Mouse (Mus musculus): ENCODE data around the gene Mgrn1.

Gene Mgrn1

GRCm38 (mm10) chr16:4941016-4941415, 55.0 kb downstream of the Mgrn1 start:
- DNase-seq (ENCODE audit: low spot score) = no peak

DNA sequence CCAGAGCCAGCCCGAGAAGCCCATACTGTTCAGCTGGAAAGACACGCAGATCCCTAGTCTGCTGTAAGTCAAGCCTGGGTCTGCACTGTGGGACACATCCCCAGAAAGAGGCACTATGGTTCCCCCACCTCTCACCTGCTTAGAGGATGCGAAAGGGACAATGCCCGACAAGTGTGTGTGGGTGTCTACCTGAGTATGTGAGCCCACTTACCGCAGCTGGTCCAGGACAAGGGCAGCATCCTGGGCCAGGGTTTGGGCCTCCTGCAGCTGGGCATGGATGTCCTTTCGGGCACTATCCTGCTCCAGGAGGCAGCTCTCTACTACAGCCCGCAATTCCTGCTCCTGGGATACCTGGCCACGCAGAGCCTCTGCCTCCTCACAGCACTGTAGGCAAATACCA, 56.8 kb downstream of the Mgrn1 start:
- no peak for DNase-seq (ENCODE audit: low spot score)

- no peak for DNase-seq (ENCODE audit: low spot score)
Measured at GRCm38 (mm10) chr16:4943431-4943830, 57.4 kb downstream of the Mgrn1 start.

DNA sequence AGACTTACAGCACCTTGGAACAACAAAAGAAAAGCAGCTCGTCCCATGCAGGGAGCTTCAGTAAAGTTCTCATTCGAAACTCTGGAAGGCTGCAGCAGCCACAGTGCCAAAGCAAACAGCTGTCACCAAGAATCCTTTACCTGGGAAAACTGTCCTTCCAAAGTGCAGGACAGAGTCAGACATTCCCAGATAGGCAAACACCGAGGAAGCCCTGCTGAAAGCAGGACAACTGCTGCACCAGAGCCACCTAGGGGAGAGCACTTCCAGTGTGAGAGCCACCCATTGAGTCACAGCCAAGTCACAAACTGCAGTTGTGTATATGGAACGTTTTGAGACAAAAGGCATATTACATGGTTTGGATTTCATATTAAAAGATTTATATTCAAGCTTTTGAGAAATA, 59.4 kb downstream of the Mgrn1 start:
- no peak for DNase-seq (ENCODE audit: low spot score)

GRCm38 (mm10) chr16:4946155-4946554, 60.1 kb downstream of the Mgrn1 start:
- no peak for DNase-seq (ENCODE audit: low spot score)

- DNase-seq (ENCODE audit: low spot score) = no peak
Measured at GRCm38 (mm10) chr16:4947378-4947777, 61.3 kb downstream of the Mgrn1 start.

GRCm38 (mm10) chr16:4956609-4957008, 70.6 kb downstream of the Mgrn1 start:
- DNase-seq (ENCODE audit: low spot score) = no peak

DNA sequence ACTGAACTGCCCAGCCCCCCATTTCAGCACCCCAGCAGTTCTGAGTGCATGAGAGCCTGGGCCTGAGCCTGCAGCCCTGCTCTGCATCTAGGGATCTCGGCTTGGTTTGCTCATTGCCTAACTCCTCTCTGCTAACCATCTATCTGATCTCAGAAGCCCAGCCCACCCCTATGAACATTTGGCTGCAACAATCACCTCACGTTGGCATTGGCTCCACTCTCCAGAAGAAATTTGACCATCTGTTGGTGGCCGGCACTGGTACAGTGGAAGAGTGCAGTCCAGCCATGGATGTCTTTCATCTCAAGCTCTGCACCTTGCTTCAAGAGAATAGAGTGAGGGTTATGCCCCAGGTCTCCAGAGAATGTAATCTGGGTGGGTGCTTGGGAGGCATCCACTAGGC, 71.4 kb downstream of the Mgrn1 start:
- DNase-seq (ENCODE audit: low spot score) = no peak

DNA sequence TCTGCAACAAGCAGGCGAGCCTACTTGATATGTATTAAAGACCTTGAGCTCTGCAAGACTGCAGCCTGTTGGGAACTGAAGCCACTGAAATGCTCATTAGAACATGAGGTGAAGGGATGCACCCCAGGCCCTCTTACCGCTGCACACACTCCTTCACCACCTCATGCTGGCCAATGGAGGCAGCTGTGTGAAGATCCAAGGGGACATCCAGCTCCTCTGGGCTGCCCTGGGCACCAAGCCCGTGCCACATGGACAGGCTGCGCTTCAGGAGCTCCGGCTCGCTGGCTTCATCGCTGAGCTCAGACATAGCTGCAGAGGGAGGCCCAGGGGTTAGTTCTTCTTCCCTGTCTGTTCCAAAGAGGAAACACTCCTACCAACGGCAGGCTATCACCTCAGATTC, 74.2 kb downstream of the Mgrn1 start:
- DNase-seq (ENCODE audit: low spot score) = no peak

DNA sequence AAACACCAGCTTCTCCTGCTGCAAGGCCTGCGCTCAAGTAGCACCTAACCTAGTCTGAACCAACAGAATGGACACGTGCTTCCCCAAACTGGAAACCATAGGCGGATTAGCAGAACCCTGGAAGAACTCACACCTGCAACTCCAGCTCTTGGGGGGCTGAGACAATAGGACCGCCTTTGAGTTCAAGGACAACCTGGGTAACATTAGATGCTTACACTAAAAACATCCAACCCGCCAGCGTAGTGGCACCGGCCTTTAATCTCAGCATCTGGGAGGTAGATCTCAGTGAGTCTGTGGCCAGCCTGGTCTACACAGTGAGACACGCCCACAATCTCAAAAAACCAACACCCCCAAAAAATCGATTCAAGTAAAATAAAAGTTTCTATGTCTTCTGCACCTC, 77.3 kb downstream of the Mgrn1 start:
- no peak for DNase-seq (ENCODE audit: low spot score)

DNA sequence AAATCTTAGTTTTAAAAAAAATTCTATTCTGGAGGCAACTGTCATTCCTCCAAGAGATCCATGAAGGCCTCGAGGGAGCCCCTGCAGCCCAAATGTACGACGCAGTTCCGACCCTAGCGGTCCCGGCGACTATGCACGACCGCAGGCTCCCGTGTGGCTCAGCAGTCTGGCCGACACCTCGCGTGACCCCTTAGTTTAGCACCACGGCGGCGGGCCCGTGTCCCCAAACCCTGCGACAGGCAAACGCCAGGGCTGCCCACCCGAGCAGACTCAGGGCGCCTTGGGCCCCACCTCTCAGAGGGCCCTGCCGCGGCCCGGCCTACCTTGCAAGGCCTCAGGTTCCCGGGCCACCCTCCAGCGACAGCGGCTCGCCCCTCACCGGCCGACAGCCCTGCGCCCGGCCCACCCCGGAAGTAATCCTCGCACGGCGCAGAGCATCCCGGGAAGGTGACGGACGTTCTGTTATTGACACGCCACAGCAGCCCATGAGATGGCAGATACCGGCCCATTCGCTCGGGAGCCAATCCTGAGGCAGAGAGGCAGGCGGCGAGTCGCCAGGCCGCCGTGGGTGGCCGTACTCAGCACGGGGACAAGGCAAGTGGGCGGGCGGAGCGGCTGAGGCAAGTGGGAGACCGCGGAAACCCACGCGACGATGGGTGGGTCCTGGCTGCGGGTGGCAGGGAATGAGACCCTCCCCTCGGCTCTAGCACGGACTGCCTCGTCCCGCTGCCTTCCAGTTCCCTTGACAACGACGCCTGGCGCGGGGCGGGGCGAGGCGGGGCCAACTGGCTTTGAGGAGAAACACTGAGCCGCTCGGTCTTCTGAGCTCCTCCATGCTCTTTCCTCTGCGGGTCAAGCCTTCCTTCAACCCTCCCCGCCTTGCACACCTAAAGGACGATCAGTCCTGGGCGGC, 78.0 kb downstream of the Mgrn1 start, which contains the start of gene Anks3:
Gene Anks3, minus strand, starts transcription at position 409 of the 913 bp plus-strand sequence.
- DNase-seq (ENCODE audit: low spot score) = peak; percentile 95

- DNase-seq (ENCODE audit: low spot score) = peak; percentile 43
Measured at GRCm38 (mm10) chr16:4964731-4965391, 78.8 kb downstream of the Mgrn1 start.

DNA sequence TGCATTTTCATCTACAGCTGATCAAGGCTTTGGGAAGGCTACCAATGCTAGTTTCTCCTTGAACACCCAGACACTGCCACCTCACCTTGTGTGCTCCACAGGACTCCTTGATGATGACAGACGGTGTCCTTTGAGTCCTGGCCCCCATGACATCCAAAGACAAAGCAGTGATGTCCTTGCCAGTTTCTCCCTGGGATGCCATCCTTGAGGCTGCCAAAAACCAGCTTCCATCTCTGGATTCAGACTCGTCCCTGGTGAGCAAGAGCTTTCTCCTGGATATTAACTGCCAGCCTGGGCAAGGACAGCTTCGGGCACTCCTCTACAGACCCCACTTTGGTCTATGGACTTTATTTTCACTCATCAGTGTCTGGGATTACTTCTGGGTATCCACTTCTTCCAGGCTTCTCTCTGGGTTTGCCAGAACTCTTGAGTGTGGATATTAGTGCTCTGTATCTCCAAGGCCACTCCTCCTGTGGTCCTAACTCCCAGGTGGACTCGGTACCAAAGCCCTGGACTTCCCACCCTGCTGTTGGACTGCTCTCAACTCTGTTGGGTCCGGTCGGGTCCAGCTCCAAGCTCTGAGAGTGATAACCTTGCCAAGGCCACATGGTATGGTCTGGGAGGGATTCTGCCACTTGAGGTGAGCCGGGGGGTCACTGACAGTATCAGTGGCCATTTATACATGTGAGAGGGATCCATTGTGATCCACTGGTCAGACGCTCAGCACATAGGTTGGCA, 79.5 kb downstream of the Mgrn1 start:
- no peak for DNase-seq (ENCODE audit: low spot score)

DNA sequence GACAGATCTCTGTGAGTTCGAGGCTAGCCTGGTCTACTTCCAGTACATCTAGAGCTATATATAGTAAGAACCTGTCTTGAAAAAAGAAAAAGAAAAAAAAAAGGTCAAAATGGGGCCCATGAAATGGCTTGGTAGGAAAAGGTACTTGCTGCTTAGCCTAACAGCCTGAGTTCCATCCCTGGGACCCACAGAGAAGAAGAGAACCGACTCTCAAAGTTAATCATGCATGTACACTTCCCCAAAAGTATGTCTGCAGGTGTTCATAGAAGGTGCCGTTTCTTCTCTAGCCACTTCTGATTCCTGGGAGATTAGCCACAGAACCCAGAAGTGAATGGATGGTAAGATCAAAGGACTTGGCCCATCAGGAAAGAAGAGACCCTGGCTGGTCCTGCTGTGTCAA, 82.4 kb downstream of the Mgrn1 start:
- DNase-seq (ENCODE audit: low spot score) = no peak

DNA sequence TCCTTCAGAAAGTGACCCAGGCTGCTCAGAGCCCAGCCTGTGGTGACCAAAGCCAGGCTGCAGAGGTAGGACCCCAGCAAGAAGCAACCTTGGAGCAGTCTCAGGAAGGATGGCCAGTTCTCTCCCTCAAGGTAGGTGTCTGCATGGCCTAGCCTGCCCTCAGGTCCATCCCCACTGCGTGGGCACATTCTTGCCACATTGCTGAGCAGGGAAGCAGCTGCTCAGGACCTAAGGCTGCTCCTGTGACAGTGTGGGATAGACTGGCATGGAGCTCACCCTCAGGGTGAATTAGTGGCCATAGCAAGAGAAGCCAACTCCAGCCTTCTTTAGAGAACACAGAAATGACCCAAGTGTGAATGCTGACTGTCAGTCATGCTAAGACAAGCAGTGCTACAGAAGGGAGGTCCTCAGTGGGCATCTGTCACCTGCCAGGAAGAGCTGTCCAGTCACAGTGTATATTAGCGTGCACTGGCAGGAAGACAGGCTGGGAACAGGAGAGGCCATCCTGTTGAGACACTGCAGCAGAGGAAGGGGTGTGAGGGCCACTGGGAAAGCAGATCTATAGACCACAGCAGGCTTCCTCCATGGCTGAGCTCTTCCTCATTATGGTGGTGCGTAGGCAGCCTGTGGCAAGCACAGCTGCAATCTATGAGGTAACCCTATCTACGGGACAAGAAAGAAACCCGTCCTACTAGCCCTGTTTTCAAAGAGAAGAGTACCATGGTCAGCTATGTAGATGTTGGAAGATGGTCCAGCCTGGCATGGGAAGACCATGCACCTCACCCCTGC, 83.2 kb downstream of the Mgrn1 start:
- no peak for DNase-seq (ENCODE audit: low spot score)

- DNase-seq (ENCODE audit: low spot score) = no peak
Measured at GRCm38 (mm10) chr16:4971626-4972025, 85.6 kb downstream of the Mgrn1 start.

GRCm38 (mm10) chr16:4974521-4974920, 88.5 kb downstream of the Mgrn1 start:
- no peak for DNase-seq (ENCODE audit: low spot score)

DNA sequence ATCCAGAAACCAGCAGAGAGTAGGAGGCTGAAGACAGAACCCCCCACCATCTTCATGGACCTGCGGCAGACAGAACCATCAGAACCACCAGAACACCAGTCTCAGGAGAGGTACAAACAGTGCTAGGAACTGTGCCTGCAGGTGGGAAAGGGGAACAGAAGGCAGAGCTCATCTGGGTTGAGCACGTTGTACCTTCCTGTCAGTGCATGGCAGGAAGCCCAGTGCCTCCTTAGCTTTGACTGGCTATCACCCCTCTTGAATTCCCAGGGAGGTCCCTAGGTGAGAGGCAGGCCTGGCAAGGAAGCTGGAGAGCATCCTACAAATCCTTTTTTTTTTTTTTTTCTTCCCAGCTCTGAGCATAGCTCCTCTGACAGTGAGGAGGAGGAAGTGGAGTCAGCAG, 90.1 kb downstream of the Mgrn1 start:
- no peak for DNase-seq (ENCODE audit: low spot score)

DNA sequence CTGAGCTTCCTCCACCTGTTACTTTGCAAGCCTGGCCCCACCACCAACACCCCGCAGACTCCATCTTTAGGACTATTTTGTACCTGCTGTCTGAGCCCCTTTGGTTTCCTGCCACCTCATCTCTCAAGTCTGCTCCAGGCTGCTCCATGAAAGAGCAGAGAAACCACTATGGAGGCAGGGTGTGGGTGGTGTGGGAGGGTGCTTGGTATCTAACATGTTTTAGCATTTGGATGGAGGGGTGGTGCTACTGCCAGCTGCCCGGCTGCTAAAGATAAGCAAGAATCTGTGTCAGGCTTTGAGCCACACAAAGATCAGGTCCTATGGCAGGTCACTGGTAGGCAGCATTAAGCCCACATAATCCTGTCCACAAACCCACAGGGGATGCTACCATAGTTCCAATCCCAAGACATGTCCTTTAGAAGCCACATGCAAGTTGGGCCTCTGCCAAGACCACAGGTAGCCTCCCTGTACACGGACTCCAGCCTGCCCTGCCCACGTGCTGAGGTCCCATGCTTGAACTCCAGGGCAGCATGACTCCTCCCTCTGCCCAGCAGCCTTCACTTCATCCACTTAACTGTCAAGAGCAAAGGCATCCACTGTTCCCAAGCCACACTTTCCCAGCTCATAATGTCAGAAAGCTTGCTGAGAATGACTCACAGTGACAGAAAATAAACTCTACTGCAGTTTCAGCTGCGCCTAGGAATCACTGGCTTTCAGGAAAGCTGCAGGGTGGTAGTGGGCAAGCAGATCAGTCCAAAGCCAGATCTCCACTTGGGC, 92.4 kb downstream of the Mgrn1 start:
- DNase-seq (ENCODE audit: low spot score) = no peak

DNA sequence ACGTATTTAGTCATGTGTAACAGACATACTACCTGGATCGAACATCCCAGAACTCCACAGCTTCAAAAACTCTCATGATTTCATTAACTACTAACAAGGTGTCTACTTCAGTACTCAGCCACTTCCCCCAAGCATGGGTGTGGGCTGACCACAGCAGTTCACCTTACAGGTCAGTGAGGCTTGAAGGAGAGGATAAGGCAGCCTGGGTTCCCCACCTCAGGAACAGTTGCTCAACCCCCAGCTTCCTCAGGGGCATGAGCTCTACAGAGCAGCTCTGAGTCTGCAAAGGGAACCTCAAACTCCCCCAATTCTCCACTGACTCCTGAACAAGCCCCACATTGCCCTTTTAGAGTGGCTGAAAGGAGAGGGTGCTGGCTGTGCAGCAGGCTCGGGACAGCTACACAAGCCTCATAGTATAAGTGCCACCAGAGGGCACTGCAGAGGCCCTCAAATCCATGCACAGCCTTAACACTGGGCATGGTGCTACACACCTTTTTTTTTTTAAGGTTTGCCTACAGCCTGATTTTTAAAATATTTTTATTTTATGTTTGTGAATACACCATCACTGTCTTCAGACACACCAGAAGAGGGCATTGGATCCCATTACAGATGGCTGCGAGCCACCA, 93.8 kb downstream of the Mgrn1 start:
- peak; percentile 42 for DNase-seq (ENCODE audit: low spot score)

DNA sequence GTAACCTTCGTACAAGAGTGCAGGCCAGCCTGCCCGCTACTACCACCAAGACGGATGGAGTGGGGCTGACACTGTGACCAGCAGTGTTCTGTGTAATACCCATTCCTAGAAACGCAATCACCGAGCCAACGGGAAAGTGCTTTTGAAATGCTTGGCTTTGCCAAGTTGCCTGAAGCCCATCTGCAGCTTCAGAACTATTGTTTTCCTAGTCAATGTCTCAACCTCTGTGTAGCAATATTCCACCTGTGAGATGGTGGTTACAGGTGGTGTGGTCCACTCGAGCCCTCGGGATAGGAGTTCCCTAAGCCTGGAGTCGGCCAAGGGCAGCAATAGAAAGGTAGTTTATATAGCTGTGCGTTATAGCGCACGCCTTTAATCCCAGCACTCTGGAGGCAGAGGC, 98.7 kb downstream of the Mgrn1 start:
- no peak for DNase-seq (ENCODE audit: low spot score)

Measured in MN1 (cell line).